In the genomic region with DNA sequence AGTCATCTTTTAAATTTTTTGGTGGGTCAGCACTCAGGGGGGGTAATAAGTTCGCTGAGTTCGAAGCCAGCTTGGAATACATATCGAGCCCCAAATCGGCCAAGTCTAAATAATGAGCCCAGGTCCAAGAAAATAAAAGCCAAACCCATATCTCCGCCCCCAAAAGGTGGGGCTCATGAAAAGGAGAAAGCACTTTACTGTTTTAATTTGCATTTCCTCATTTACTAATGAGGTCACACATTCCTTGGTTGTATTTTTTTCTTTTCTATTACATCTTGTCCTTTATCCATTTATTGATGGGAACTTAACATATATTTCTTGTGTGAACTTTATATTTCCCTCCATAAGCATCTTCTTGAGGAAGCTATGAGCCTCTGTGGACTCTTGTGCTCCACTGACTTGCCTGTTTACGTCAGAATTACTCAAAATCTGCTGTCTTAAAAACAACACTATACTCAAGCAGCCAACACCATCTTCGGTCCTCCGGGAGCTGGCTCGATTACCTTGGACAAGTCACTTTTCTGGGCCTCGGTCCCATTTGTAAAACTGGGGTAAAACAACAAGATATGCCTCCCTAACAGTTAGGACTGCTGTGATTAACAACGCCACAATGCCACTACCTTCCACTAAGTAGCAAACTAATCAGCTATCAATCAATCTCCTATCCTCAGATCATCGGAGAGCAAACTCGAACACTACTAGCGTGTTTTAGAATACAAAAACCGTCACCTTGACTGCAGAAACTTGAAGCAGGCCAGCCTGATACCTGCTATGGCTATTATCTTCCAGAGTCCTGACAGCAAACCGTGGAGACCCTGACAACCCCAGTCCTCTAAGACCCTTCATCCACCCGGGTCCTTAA, we compare ENCODE assay signal across 8 mouse cellular contexts. TPM values are rescaled to one million over a fixed set of nuclear protein-coding genes. Genes with fewer than 3 reads are reported as not detected.
A peak's percentile ranks its signal among the peaks of the same experiment; 100 is the strongest.
DNase-seq lines count a peak whose midpoint lies in the region; ATAC-seq and TF ChIP-seq lines count a peak whose summit lies in the region.

No protein-coding gene starts in this region.

- ATAC-seq in embryonic facial prominence, embryonic 15.5 days (ENCODE audit: insufficient number of reproducible peaks, low FRiP score, low TSS enrichment, low read depth): no peak
- ATAC-seq in intestine, embryonic 16.5 days: peak; percentile 5; the same call in 1 of the 2 replicates
- ATAC-seq in megakaryocyte progenitor cell, adult 5-6 weeks (replicated peaks; ENCODE audit: poor library complexity): peak; percentile 41
- ATAC-seq in cerebellum, adult (ENCODE audit: insufficient number of reproducible peaks, low FRiP score, low TSS enrichment): no peak

- H3K4me3 ChIP-seq in cerebellum, adult 2 months (replicated peaks; ENCODE audit: insufficient read depth, low read depth, low read length): peak overlapping the region; percentile 58
- H3K4me3 ChIP-seq in embryonic facial prominence, embryonic 15.5 days (replicated peaks): peak overlapping the region; percentile 79
- H3K4me3 ChIP-seq in intestine, embryonic 16.5 days (ENCODE audit: low read length): peak overlapping the region; percentile 82

- no peaks in the 10 kb centered on the region for H3K4me1 ChIP-seq in cerebellum, adult 2 months (ENCODE audit: control insufficient read depth, insufficient read depth, low read length)
- peaks cover 35% of the 10 kb centered on the region for H3K4me1 ChIP-seq in embryonic facial prominence, embryonic 15.5 days
- H3K4me1 ChIP-seq in intestine, embryonic 16.5 days (ENCODE audit: control insufficient read depth, insufficient read depth, low read length): peaks cover 30% of the 10 kb centered on the region

- peak overlapping the region; percentile 73 for H3K4me2 ChIP-seq in embryonic facial prominence, embryonic 15.5 days (replicated peaks)
- peak overlapping the region; percentile 83 for H3K4me2 ChIP-seq in intestine, embryonic 16.5 days (ENCODE audit: low read depth, low read length)

- H3K27me3 ChIP-seq in cerebellum, adult 2 months (ENCODE audit: control insufficient read depth, insufficient read depth, low read length): no peaks in the 10 kb centered on the region; the same call in 1 of the 2 replicates
- no peaks in the 10 kb centered on the region for H3K27me3 ChIP-seq in embryonic facial prominence, embryonic 15.5 days
- H3K27me3 ChIP-seq in intestine, embryonic 16.5 days (replicated peaks; ENCODE audit: control insufficient read depth, insufficient read depth, low read length): no peaks in the 10 kb centered on the region

- peak overlapping the region; percentile 73 for H3K9ac ChIP-seq in embryonic facial prominence, embryonic 15.5 days
- H3K9ac ChIP-seq in intestine, embryonic 16.5 days (ENCODE audit: low read depth, low read length): peak overlapping the region; percentile 92

- H3K36me3 ChIP-seq in embryonic facial prominence, embryonic 15.5 days: no peaks in the 10 kb centered on the region
- H3K36me3 ChIP-seq in intestine, embryonic 16.5 days (ENCODE audit: control insufficient read depth, insufficient read depth, low read length): no peaks in the 10 kb centered on the region

- WGBS in cerebellum, adult 2 months: 39% methylated on average over 17 of the region's 17 CpGs
- 24% methylated on average over 17 of the region's 17 CpGs for WGBS in embryonic facial prominence, embryonic 15.5 days
- WGBS in intestine, embryonic 16.5 days: 22% methylated on average over 17 of the region's 17 CpGs

- DNase-seq in cerebellum, adult 2 months: peak in 1 of 2 experiments; percentile 5
- no peak for DNase-seq in cerebellum, adult 11-12 months
- peak; percentile 41 for DNase-seq in CD4-positive, CD25-positive, alpha-beta regulatory T cell, adult 2 months (ENCODE audit: low read depth, low spot score)
- DNase-seq in cerebellum, postnatal 36 days: no peak

- no peak overlapping the region for H3K27ac ChIP-seq in cerebellum, adult 2 months (ENCODE audit: insufficient read depth, low read length)
- peak overlapping the region; percentile 94 for H3K27ac ChIP-seq in embryonic facial prominence, embryonic 15.5 days (replicated peaks)
- peak overlapping the region; percentile 94 for H3K27ac ChIP-seq in intestine, embryonic 16.5 days (ENCODE audit: low read length)

- no peak for TF ChIP-seq CTCF in cerebellum, adult 2 months (IDR thresholded peaks at IDR 0.05; ENCODE audit: borderline replicate concordance, insufficient read depth, low read depth, low read length)

- no peak for TF ChIP-seq POLR2A in cerebellum, adult 2 months (IDR thresholded peaks at IDR 0.05; ENCODE audit: borderline replicate concordance, insufficient read depth, low read length)

- H3K9me3 ChIP-seq in embryonic facial prominence, embryonic 15.5 days (replicated peaks): no peaks in the 10 kb centered on the region
- no peaks in the 10 kb centered on the region for H3K9me3 ChIP-seq in intestine, embryonic 16.5 days (ENCODE audit: control insufficient read depth, low read length)

RNA-seq across cellular contexts. Expression of a gene that starts 1.2 kb away (rescaled TPM):
- 67.5 and 72.5 TPM in 2 replicates for polyA plus RNA-seq in cerebellum, adult 2 months (2012; rRNA removed)
- polyA plus RNA-seq in embryonic facial prominence, embryonic 15.5 days (2015; fragmentation: Nextera tagmentation; extraction: Ambion mirVana): 60.7 and 64.9 TPM in 2 replicates
- 23.0 and 44.7 TPM in 2 replicates for polyA plus RNA-seq in intestine, embryonic 16.5 days (2015; fragmentation: Nextera tagmentation; extraction: Ambion mirVana)
- 55.0 and 59.1 TPM in 2 replicates for total RNA-seq in megakaryocyte progenitor cell, adult 5-6 weeks (2015)
- total RNA-seq in megakaryocyte progenitor cell, adult 5-6 weeks (2017): 70.8 and 105 TPM in 2 replicates

RNA-seq across cellular contexts. Expression of a gene that starts 27.6 kb away (rescaled TPM):
- not detected in 2 replicates for polyA plus RNA-seq in cerebellum, adult 2 months (2012; rRNA removed)
- not detected in 2 replicates for polyA plus RNA-seq in embryonic facial prominence, embryonic 15.5 days (2015; fragmentation: Nextera tagmentation; extraction: Ambion mirVana)
- polyA plus RNA-seq in intestine, embryonic 16.5 days (2015; fragmentation: Nextera tagmentation; extraction: Ambion mirVana): not detected in 2 replicates
- total RNA-seq in megakaryocyte progenitor cell, adult 5-6 weeks (2015): not detected in 2 replicates
- total RNA-seq in megakaryocyte progenitor cell, adult 5-6 weeks (2017): not detected in 2 replicates

RNA-seq across cellular contexts. Expression of a gene that starts 30.8 kb away (rescaled TPM):
- 39.2 and 40.9 TPM in 2 replicates for polyA plus RNA-seq in cerebellum, adult 2 months (2012; rRNA removed)
- 22.1 and 25.1 TPM in 2 replicates for polyA plus RNA-seq in embryonic facial prominence, embryonic 15.5 days (2015; fragmentation: Nextera tagmentation; extraction: Ambion mirVana)
- polyA plus RNA-seq in intestine, embryonic 16.5 days (2015; fragmentation: Nextera tagmentation; extraction: Ambion mirVana): 18.0 TPM in 2 replicates
- total RNA-seq in megakaryocyte progenitor cell, adult 5-6 weeks (2015): 186 and 194 TPM in 2 replicates
- 159 and 203 TPM in 2 replicates for total RNA-seq in megakaryocyte progenitor cell, adult 5-6 weeks (2017)

RNA-seq across cellular contexts. Expression of a gene that starts 38.8 kb away (rescaled TPM):
- polyA plus RNA-seq in cerebellum, adult 2 months (2012; rRNA removed): 26.5 and 27.0 TPM in 2 replicates
- 57.7 and 59.7 TPM in 2 replicates for polyA plus RNA-seq in embryonic facial prominence, embryonic 15.5 days (2015; fragmentation: Nextera tagmentation; extraction: Ambion mirVana)
- 56.3 and 59.6 TPM in 2 replicates for polyA plus RNA-seq in intestine, embryonic 16.5 days (2015; fragmentation: Nextera tagmentation; extraction: Ambion mirVana)
- 28.1 and 45.7 TPM in 2 replicates for total RNA-seq in megakaryocyte progenitor cell, adult 5-6 weeks (2015)
- 96.3 and 102 TPM in 2 replicates for total RNA-seq in megakaryocyte progenitor cell, adult 5-6 weeks (2017)

Comparison
In these comparisons a context has a peak if more than half of its experiments do, and no peak if none do; other contexts are left out.
1. ATAC-seq: peak in intestine, embryonic 16.5 days (single experiment) and megakaryocyte progenitor cell, adult 5-6 weeks (single experiment); none in embryonic facial prominence, embryonic 15.5 days (single experiment) and cerebellum, adult (single experiment).
2. Peak in every context shown above with its lines, with median percentiles within 50 percentile points of each other: H3K4me3 ChIP-seq.